Mouse (Mus musculus) neural tube, embryonic 11.5 days (tissue): ENCODE results near the gene Trappc3l. TPM values are rescaled to one million over a fixed set of nuclear protein-coding genes. Genes with fewer than 3 reads are reported as not detected.

Experiments
- ATAC-seq: fragments of 200-750 bp; cut with Nextera tagmentation; 2 replicates; pipeline ENCODE4 v1.8.0; 2017; ENCODE audit warnings: moderate number of reproducible peaks, mild to moderate bottlenecking, moderate TSS enrichment, moderate library complexity; ENCODE audit not compliant: insufficient read depth, low FRiP score, low TSS enrichment
- DNase-seq: peaks from one replicate; pipeline ENCODE4 v3.0.0-alpha.2; 2015; ENCODE audit warnings: low spot score
- H3K27ac ChIP-seq: fragments of 300-500 bp; sonication (generic); 2 replicates; pipeline ENCODE4 v1.5.1; 2014; ENCODE audit warnings: low read depth, mild to moderate bottlenecking, low read length
- H3K27me3 ChIP-seq: fragments of 300-500 bp; sonication (generic); 2 replicates; pipeline ENCODE4 v1.6.1; 2014; ENCODE audit warnings: mild to moderate bottlenecking, low read length, mixed read lengths; ENCODE audit not compliant: control insufficient read depth, insufficient read depth
- H3K36me3 ChIP-seq: fragments of 300-500 bp; sonication (generic); 2 replicates; pipeline ENCODE4 v1.6.1; 2014; ENCODE audit warnings: mild to moderate bottlenecking, low read length, moderate library complexity, mixed read lengths; ENCODE audit not compliant: control insufficient read depth, insufficient read depth
- H3K4me1 ChIP-seq: fragments of 300-500 bp; sonication (generic); 2 replicates; pipeline ENCODE4 v1.6.1; 2014; ENCODE audit warnings: low read length, mixed read lengths; ENCODE audit not compliant: control insufficient read depth, insufficient read depth
- H3K4me2 ChIP-seq: fragments of 300-500 bp; sonication (generic); 2 replicates; pipeline ENCODE4 v1.6.1; 2014; ENCODE audit warnings: low read depth, mild to moderate bottlenecking, moderate library complexity
- H3K4me3 ChIP-seq: fragments of 300-500 bp; sonication (generic); 2 replicates; pipeline ENCODE4 v1.5.1; 2014; ENCODE audit warnings: low read depth, low read length
- H3K9ac ChIP-seq: fragments of 300-500 bp; sonication (generic); 2 replicates; pipeline ENCODE4 v1.6.1; 2014; ENCODE audit warnings: mild to moderate bottlenecking, low read length
- H3K9me3 ChIP-seq: fragments of 300-500 bp; sonication (generic); 2 replicates; pipeline ENCODE4 v1.6.1; 2016; ENCODE audit warnings: low read length; ENCODE audit not compliant: control insufficient read depth
- WGBS: fragments of 180-500 bp; shearing (Covaris S2); extraction: QIAGEN DNeasy Blood & Tissue Kit; methylation state at CpG from one replicate; pipeline ENCODE4 v1.1.7; 2014; 5-methylcytosine and 5-hydroxymethylcytosine counted together
- polyA plus RNA-seq: library from polyadenylated mRNA; unstranded; fragments of >200 nt; fragmentation: Nextera tagmentation; extraction: Ambion mirVana; gene quantifications from 2 replicates; pipeline ENCODE4 v1.2.1, GENCODE M21; 2014

Gene Trappc3l
- polyA plus RNA-seq, 1 experiment from 2014 or later = not detected

DNA sequence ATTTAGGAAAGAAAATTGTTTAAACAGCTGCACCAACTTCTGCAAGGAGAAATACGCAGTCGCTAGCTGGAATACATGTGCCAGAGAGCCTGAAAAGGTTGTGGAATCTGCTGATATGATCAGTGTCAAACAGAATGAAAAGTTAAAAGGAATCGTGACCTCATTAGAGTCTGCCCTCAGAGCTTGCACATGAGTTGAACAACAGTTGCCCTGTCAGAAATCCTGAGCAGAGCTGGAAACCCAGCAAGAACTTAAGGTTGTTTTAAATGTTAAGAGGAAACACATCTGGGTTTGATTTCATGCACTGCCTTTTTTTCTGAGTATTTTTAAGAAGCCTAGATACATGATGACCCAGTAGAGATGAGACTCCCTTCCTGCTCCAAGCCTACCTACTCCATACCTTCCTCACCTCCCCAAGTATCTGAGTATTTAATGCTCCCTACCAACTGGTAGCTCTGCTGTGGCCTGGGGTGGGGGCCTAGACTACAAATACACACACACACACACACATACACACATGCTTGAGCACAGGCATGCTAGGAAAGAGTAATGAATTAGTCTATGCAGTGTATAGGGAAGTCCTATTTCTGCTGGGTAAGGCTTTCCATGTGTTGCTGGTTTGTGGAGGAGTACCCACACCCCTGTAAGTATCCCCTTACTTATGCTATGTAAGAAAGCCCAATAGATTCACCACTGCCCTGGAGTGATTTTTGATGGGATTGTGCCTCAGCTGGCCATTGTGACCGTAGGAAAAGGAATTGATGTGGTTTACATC, 74.8 kb downstream of the Trappc3l start:
- ATAC-seq (no peak), DNase-seq (no peak)
- no peak overlapping the region for H3K4me2 ChIP-seq
- H3K36me3 ChIP-seq = no peaks in the 10 kb centered on the region
- H3K27me3 ChIP-seq = no peaks in the 10 kb centered on the region
- no peaks in the 10 kb centered on the region for H3K9me3 ChIP-seq
- 63% methylated on average over 4 of the region's 4 CpGs for WGBS
- no peak overlapping the region for H3K4me3 ChIP-seq
- H3K4me1 ChIP-seq = no peaks in the 10 kb centered on the region
- no peak overlapping the region for H3K27ac ChIP-seq
- no peak overlapping the region for H3K9ac ChIP-seq

DNA sequence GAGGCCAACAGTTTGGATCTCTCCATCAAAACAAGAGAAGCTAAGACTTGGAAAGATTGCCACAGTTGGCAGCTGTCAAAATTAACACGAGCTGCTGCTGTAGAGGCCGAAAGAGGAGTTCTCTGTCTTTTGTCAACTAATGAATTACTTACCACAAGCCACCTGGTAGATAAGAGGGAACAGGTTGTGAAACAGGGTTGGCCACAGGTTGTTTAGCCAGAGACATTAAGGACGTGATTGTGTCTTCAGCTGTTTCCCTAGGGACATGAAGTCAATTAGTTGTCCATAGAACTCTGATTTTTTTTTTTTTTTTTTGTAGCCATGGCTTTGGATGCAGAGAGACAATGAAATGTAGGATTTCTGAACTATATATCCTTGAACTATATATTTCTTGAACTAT, 79.7 kb downstream of the Trappc3l start:
- no peak for ATAC-seq
- no peak overlapping the region for H3K4me3 ChIP-seq
- H3K27me3 ChIP-seq = no peaks in the 10 kb centered on the region
- 55% methylated on average over 3 of the region's 3 CpGs for WGBS
- no peak overlapping the region for H3K4me2 ChIP-seq
- no peaks in the 10 kb centered on the region for H3K36me3 ChIP-seq
- H3K4me1 ChIP-seq = no peaks in the 10 kb centered on the region
- H3K9ac ChIP-seq = no peak overlapping the region
- DNase-seq = no peak
- H3K9me3 ChIP-seq = no peaks in the 10 kb centered on the region
- H3K27ac ChIP-seq = no peak overlapping the region

DNA sequence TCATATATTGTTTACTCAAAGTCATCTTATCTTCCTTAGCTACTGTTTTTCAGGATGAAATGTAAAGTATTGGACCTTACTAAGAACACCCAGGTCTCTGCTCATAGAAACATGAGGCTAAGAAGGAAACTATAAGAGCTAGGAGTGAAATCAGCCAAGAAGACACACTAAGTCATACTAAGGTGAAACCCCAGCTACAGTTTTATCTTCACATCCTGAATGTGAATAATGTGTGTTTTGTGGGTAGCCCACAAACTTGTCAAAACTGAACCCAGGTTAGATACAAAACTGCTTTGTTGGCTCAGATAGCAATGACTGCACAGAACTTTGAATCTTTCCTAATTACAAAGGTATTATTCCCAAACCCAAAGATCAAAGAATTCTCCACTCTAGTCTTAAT, 80.4 kb downstream of the Trappc3l start:
- no peak for ATAC-seq
- no peaks in the 10 kb centered on the region for H3K36me3 ChIP-seq
- H3K27me3 ChIP-seq = no peaks in the 10 kb centered on the region
- H3K27ac ChIP-seq = no peak overlapping the region
- H3K9ac ChIP-seq = no peak overlapping the region
- no peak for DNase-seq
- no peak overlapping the region for H3K4me2 ChIP-seq
- H3K4me3 ChIP-seq = no peak overlapping the region
- H3K9me3 ChIP-seq = no peaks in the 10 kb centered on the region
- H3K4me1 ChIP-seq = no peaks in the 10 kb centered on the region

DNA sequence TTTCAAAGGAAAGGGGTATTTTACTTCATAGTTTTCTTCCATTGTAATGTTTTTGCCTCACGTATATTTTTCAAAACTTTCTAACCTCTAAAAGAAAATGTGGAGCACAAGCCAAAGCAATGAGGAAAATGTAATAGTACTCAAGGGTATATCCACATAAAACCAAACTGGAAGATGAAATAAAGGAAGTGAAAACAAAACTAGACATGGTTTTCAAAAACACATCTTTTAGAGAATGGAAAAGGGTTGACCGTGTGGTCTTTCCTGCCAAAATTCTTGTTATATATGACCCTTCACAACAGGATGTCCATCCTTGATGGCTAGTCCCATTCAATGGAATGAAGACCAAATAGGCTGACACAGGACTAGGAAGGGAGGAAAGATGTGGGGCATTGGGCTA, 81.0 kb downstream of the Trappc3l start:
- H3K27me3 ChIP-seq = no peaks in the 10 kb centered on the region
- 90% methylated on average over 2 of the region's 2 CpGs for WGBS
- H3K4me2 ChIP-seq = no peak overlapping the region
- H3K36me3 ChIP-seq = no peaks in the 10 kb centered on the region
- H3K27ac ChIP-seq = no peak overlapping the region
- H3K4me3 ChIP-seq = no peak overlapping the region
- ATAC-seq (no peak), DNase-seq (no peak)
- H3K4me1 ChIP-seq = no peaks in the 10 kb centered on the region
- H3K9me3 ChIP-seq = no peaks in the 10 kb centered on the region
- H3K9ac ChIP-seq = no peak overlapping the region

DNA sequence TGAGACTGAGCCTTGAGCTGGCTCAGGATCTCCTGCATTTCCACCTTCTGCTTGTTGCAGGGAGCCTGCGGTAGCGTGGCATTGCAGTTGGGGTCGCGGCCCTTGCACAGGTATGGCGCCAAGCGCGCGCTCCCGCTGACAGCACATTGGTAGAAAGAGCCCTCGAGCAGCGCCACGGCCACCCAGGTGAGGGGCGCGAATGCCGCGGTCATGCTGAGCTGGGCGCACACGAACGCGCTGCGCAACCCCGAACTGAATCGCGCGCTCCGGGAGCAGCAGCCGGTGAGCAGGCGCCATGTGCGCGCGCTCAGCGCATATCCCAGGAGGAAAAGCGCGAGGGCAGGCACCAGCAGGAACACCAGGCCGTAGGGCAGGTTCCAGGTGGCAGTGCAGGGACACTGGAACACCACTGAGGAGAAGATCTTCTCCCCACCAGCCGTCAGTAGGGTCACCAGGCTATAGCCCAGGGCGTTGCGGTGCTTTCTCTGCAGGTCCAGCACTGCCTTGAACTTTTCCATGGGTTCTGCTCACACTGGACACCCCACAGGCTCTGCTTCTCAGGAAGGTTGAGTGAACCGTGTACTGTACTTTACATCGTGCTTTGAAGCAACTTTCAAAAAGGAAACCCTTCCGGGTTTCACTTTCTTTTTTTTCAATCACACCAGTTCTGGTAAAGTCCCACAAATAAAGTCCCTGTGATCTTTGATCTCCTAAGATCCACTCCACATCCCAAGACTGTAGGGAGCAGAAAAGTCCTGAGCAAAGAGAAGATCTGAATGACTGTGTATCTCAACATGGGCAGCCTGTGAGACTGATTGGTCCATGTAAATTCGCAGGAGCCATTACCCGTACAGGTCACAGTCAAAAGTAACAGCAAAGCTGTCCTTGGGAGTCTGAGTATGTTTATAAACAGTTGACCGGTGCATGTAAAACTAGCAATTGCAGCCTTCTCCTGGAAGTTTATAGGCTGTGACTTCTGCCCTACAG, 90.3 kb downstream of the Trappc3l start, which contains the start of gene Calhm6:
Gene Calhm6, minus strand, starts transcription at position 593 of the 987 bp plus-strand sequence.
- Histone ChIP-seq H3K27me3 (no peaks in the 10 kb centered on the region), H3K4me1 (0 out of 2 replicates have a peak, but pooled peaks cover 3% of the 10 kb centered on the region), H3K9ac (peak within 1 kb of the TSS; percentile 41), H3K27ac (no peak within 1 kb of the TSS), H3K9me3 (no peaks in the 10 kb centered on the region), H3K4me3 (peak within 1 kb of the TSS; percentile 40), H3K36me3 (no peaks in the 10 kb centered on the region), H3K4me2 (peak within 1 kb of the TSS; percentile 73)
- DNase-seq (peak; percentile 53), ATAC-seq (peak; percentile 45)
- WGBS = 18% methylated on average over 44 of the region's 44 CpGs

DNA sequence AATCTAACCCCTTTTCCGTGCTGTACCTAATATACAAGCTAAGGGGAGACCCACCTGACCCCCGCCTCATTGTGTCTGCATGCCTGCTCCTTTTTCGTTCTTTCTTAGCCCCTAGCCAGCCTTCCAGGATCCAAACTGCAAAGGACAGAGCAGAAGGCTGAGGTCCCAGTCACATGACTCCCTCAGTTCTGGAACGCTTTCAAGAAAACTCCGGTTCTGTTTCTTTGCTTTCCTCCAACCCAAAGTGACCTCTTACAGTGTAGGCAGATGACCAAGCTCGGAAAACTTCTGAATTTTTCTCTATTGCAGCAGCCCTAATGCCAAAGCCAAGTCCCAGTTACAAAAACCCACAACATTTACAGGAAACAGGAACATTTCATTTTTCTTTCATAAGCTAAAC, 91.0 kb downstream of the Trappc3l start:
- 92% methylated on average over 6 of the region's 6 CpGs for WGBS
- DNase-seq (no peak), ATAC-seq (no peak)
- Histone ChIP-seq H3K36me3 (no peaks in the 10 kb centered on the region), H3K4me1 (0 out of 2 replicates have a peak, but pooled peaks cover 3% of the 10 kb centered on the region), H3K9ac (no peak overlapping the region), H3K27ac (no peak overlapping the region), H3K27me3 (no peaks in the 10 kb centered on the region), H3K4me3 (no peak overlapping the region), H3K4me2 (no peak overlapping the region), H3K9me3 (no peaks in the 10 kb centered on the region)

DNA sequence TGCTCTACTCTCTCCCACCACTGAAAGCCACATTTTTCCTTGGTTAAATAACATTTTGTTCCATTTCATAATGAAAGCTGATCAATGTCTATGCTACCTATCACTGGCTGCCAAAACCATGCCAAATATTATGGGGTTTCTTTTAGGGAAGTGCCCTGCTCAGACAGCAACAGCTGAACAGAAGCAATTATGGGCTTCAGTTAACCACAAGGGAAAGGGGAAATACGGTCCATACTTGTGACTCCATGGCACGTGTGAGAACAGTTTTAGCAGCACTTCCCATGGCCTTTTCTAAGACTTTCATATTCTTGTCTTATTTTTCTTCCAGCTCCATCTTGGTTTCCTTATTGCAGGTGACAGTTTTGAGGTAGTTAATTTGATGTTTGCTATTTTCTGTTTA, 94.0 kb downstream of the Trappc3l start:
- Histone ChIP-seq H3K9me3 (no peaks in the 10 kb centered on the region), H3K4me3 (no peak overlapping the region), H3K36me3 (no peaks in the 10 kb centered on the region), H3K27ac (no peak overlapping the region), H3K27me3 (no peaks in the 10 kb centered on the region), H3K9ac (no peak overlapping the region), H3K4me1 (0 out of 2 replicates have a peak, but pooled peaks cover 3% of the 10 kb centered on the region), H3K4me2 (no peak overlapping the region)
- WGBS = 75% methylated on average over 2 of the region's 2 CpGs
- DNase-seq (no peak), ATAC-seq (no peak)

DNA sequence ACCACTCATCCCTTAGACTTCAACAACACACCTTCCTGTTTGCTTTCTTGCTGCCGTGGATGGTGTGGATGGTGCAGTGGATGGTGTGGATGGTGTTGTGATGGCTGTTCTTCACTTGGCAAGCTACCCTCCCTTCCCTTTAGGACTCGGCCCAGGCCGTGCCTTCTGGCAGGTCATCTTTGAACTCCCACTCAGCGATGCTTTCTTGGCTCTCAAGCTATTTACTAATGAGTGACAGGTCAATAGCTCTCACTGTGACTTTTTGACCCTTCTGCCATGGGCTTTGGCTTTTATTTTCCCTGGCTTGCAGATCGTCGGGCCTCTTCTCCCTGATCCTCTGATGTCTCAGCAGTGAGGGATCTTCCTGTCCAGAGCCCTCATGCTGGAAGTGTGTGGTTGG, 99.0 kb downstream of the Trappc3l start:
- H3K36me3 ChIP-seq = no peaks in the 10 kb centered on the region
- H3K9ac ChIP-seq = no peak overlapping the region
- DNase-seq (no peak), ATAC-seq (no peak)
- H3K9me3 ChIP-seq = no peaks in the 10 kb centered on the region
- no peak overlapping the region for H3K4me2 ChIP-seq
- no peaks in the 10 kb centered on the region for H3K27me3 ChIP-seq
- H3K4me3 ChIP-seq = no peak overlapping the region
- 15% methylated on average over 6 of the region's 6 CpGs for WGBS
- H3K27ac ChIP-seq = no peak overlapping the region
- no peaks in the 10 kb centered on the region for H3K4me1 ChIP-seq
